Mouse (Mus musculus) ES-Bruce4 (cell line): ENCODE measurements around the gene Adora2a.

Source experiments
- CTCF ChIP-seq: IDR thresholded peaks from one replicate; pipeline ENCODE4 v1.8.1; 2011; ENCODE audit warnings: low read depth, low read length
- POLR2A ChIP-seq: IDR thresholded peaks from one replicate; pipeline ENCODE4 v1.8.1; 2011; ENCODE audit warnings: low read length; ENCODE audit not compliant: insufficient read depth

GRCm38 (mm10) chr10:75304413-75304812, 12.3 kb upstream of the Adora2a start:
- TF ChIP-seq POLR2A (no peak), CTCF (no peak)
